Mouse (Mus musculus): ENCODE data around the gene Pde11a.

- no peak for TF ChIP-seq CTCF (IDR thresholded peaks at IDR 0.05; ENCODE audit: low read depth, low read length)
- TF ChIP-seq GATA1 (IDR thresholded peaks at IDR 0.05; ENCODE audit: borderline replicate concordance, low read length), result no peak
- TF ChIP-seq POLR2AphosphoS5 (IDR thresholded peaks at IDR 0.05; ENCODE audit: insufficient replicate concordance, low read depth, low read length), result no peak
- no peak for TF ChIP-seq TAL1 (conservative IDR thresholded peaks at IDR 0.05; ENCODE audit: low read depth, low read length)
- no peak for TF ChIP-seq GATA2 (IDR thresholded peaks at IDR 0.05; ENCODE audit: borderline replicate concordance, low read depth, low read length)
These were observed 375.2 kb downstream of the Pde11a start for GRCm38 (mm10) chr2:75963211-75963840.
